Mouse (Mus musculus): ENCODE results near the gene Rgs7.

GRCm38 (mm10) chr1:175300895-175301294, 191.4 kb downstream of the Rgs7 start:
- no peak for TF ChIP-seq POLR2A (IDR thresholded peaks at IDR 0.05; ENCODE audit: borderline replicate concordance, low read depth, low read length)
- TF ChIP-seq CTCF (IDR thresholded peaks at IDR 0.05; ENCODE audit: low read depth, low read length), result no peak
